In genomic region chr5:111154586-111154985, GRCm38 (mm10) we compare ENCODE assay signal across 7 mouse cellular contexts.
A peak's percentile ranks its signal among the peaks of the same experiment; 100 is the strongest.
DNase-seq lines count a peak whose midpoint lies in the region; ATAC-seq and TF ChIP-seq lines count a peak whose summit lies in the region.

No protein-coding gene starts in this region.

- TF ChIP-seq POLR2A in kidney, adult 2 months (IDR thresholded peaks at IDR 0.05; ENCODE audit: low read depth, low read length): no peak

- ATAC-seq in forebrain, embryonic 14.5 days: peak; percentile 65; the same call in 1 of the 2 replicates
- ATAC-seq in midbrain, postnatal 0 days (ENCODE audit: low FRiP score): no peak

- H3K4me1 ChIP-seq in forebrain, embryonic 14.5 days (ENCODE audit: control insufficient read depth, insufficient read depth, low read length): peaks cover 24% of the 10 kb centered on the region
- peaks cover 9% of the 10 kb centered on the region; the same call in 1 of the 2 replicates for H3K4me1 ChIP-seq in kidney, adult 2 months (ENCODE audit: control insufficient read depth, insufficient read depth, low read length)
- peaks cover 24% of the 10 kb centered on the region; the same call in 1 of the 2 replicates for H3K4me1 ChIP-seq in midbrain, postnatal 0 days (ENCODE audit: insufficient read depth, low read length)

- TF ChIP-seq CTCF in kidney, adult 2 months (conservative IDR thresholded peaks at IDR 0.05; ENCODE audit: insufficient read depth, insufficient read length, low read depth, low read length): no peak
- no peak for TF ChIP-seq CTCF in midbrain, postnatal 0 days (IDR thresholded peaks at IDR 0.05)

- H3K27ac ChIP-seq in forebrain, embryonic 14.5 days (ENCODE audit: low read depth, low read length): no peak overlapping the region
- H3K27ac ChIP-seq in kidney, adult 2 months (ENCODE audit: insufficient read depth, low read depth, low read length): peak overlapping the region; percentile 47
- H3K27ac ChIP-seq in midbrain, postnatal 0 days (ENCODE audit: low read depth, low read length): no peak overlapping the region

- peak; percentile 54 for DNase-seq in embryo, embryonic 11.5 days (ENCODE audit: low read depth, low spot score)
- DNase-seq in forebrain, embryonic 14.5 days (ENCODE audit: low spot score): peak; percentile 70
- DNase-seq in kidney, adult 2 months: peak; percentile 72
- DNase-seq in midbrain, postnatal 0 days (ENCODE audit: low spot score): peak; percentile 70
- DNase-seq in spleen, adult 18-20 months: no peak
- no peak for DNase-seq in cerebellum, postnatal 10 days
- no peak for DNase-seq in MN1 (ENCODE audit: low spot score)

- H3K4me3 ChIP-seq in forebrain, embryonic 14.5 days (ENCODE audit: low read depth, low read length): no peak overlapping the region
- no peak overlapping the region for H3K4me3 ChIP-seq in kidney, adult 2 months (ENCODE audit: insufficient read depth, low read depth, low read length)
- no peak overlapping the region for H3K4me3 ChIP-seq in midbrain, postnatal 0 days (ENCODE audit: low read depth, low read length)

- 17% methylated on average over 7 of the region's 7 CpGs for WGBS in forebrain, embryonic 14.5 days
- 51% methylated on average over 7 of the region's 7 CpGs for WGBS in kidney, adult 2 months
- 20% methylated on average over 7 of the region's 7 CpGs for WGBS in midbrain, postnatal 0 days

- H3K9me3 ChIP-seq in forebrain, embryonic 14.5 days (replicated peaks; ENCODE audit: control insufficient read depth, low read length): no peaks in the 10 kb centered on the region
- H3K9me3 ChIP-seq in midbrain, postnatal 0 days (ENCODE audit: low read length): no peaks in the 10 kb centered on the region

- H3K9ac ChIP-seq in forebrain, embryonic 14.5 days (ENCODE audit: low read length): no peak overlapping the region
- H3K9ac ChIP-seq in midbrain, postnatal 0 days (replicated peaks; ENCODE audit: low read length, poor library complexity, severe bottlenecking): no peak overlapping the region

- no peaks in the 10 kb centered on the region for H3K27me3 ChIP-seq in forebrain, embryonic 14.5 days (replicated peaks; ENCODE audit: control insufficient read depth, insufficient read depth, low read length)
- no peaks in the 10 kb centered on the region for H3K27me3 ChIP-seq in kidney, adult 2 months (replicated peaks; ENCODE audit: control insufficient read depth, insufficient read depth, low read length)
- H3K27me3 ChIP-seq in midbrain, postnatal 0 days (ENCODE audit: insufficient read depth, low read length): no peaks in the 10 kb centered on the region

- no peaks in the 10 kb centered on the region for H3K36me3 ChIP-seq in forebrain, embryonic 14.5 days (ENCODE audit: control insufficient read depth, insufficient read depth, low read length)
- H3K36me3 ChIP-seq in kidney, adult 2 months (ENCODE audit: control insufficient read depth, insufficient read depth, low read length): no peaks in the 10 kb centered on the region
- no peaks in the 10 kb centered on the region for H3K36me3 ChIP-seq in midbrain, postnatal 0 days (ENCODE audit: insufficient read depth, low read length)

- H3K4me2 ChIP-seq in forebrain, embryonic 14.5 days (ENCODE audit: low read length): no peak overlapping the region
- no peak overlapping the region for H3K4me2 ChIP-seq in midbrain, postnatal 0 days (ENCODE audit: low read depth, low read length, poor library complexity, severe bottlenecking)

Comparison
In these comparisons a context has a peak if more than half of its experiments do, and no peak if none do; other contexts are left out.
1. DNase-seq: peak in embryo, embryonic 11.5 days (single experiment), forebrain, embryonic 14.5 days (single experiment), kidney, adult 2 months (single experiment) and midbrain, postnatal 0 days (single experiment); none in spleen, adult 18-20 months (0 of 2), cerebellum, postnatal 10 days (0 of 2) and MN1 (single experiment).